Mouse (Mus musculus) kidney, postnatal 0 days (tissue): ENCODE data around the gene Gm20605. TPM values are rescaled to one million over a fixed set of nuclear protein-coding genes. Genes with fewer than 3 reads are reported as not detected.

Experiments
- ATAC-seq: fragments of 200-750 bp; cut with Nextera tagmentation; replicated peaks from 2 replicates; pipeline ENCODE4 v1.8.0; 2017; ENCODE audit warnings: low read depth, moderate number of reproducible peaks, moderate TSS enrichment, moderate library complexity; ENCODE audit not compliant: low FRiP score
- DNase-seq: peaks from one replicate; pipeline ENCODE4 v3.0.0-alpha.2; 2016; ENCODE audit warnings: low spot score
- H3K27ac ChIP-seq: fragments of 300-500 bp; sonication (generic); 2 replicates; pipeline ENCODE4 v1.5.1; 2014; ENCODE audit warnings: mild to moderate bottlenecking
- H3K27me3 ChIP-seq: fragments of 300-500 bp; sonication (generic); 2 replicates; pipeline ENCODE4 v1.6.1; 2014; ENCODE audit warnings: low read length, mixed read lengths; ENCODE audit not compliant: insufficient read depth
- H3K36me3 ChIP-seq: fragments of 300-500 bp; sonication (generic); 2 replicates; pipeline ENCODE4 v1.6.1; 2014; ENCODE audit warnings: low read length, mixed read lengths; ENCODE audit not compliant: insufficient read depth
- H3K4me1 ChIP-seq: fragments of 300-500 bp; sonication (generic); replicated peaks from 2 replicates; pipeline ENCODE4 v1.6.1; 2014; ENCODE audit warnings: antibody characterized with exemption, low read length, mixed read lengths; ENCODE audit not compliant: insufficient read depth
- H3K4me2 ChIP-seq: fragments of 300-500 bp; sonication (generic); 2 replicates; pipeline ENCODE4 v1.6.1; 2014; ENCODE audit warnings: mild to moderate bottlenecking, low read length, moderate library complexity, mixed read lengths
- H3K4me3 ChIP-seq: fragments of 300-500 bp; sonication (generic); replicated peaks from 2 replicates; pipeline ENCODE4 v1.5.1; 2014; ENCODE audit warnings: low read depth, low read length
- H3K9ac ChIP-seq: fragments of 300-500 bp; sonication (generic); 2 replicates; pipeline ENCODE4 v1.6.1; 2014; ENCODE audit warnings: low read depth, low read length
- H3K9me3 ChIP-seq: fragments of 300-500 bp; sonication (generic); replicated peaks from 2 replicates; pipeline ENCODE4 v1.6.1; 2016; ENCODE audit warnings: low read length, inconsistent platforms, mixed read lengths
- CTCF ChIP-seq: IDR thresholded peaks from 2 replicates; pipeline ENCODE4 v1.5.1; 2016; ENCODE audit warnings: antibody characterized with exemption, low read depth, mild to moderate bottlenecking, moderate library complexity
- WGBS: fragments of 180-500 bp; shearing (Covaris S2); extraction: QIAGEN DNeasy Blood & Tissue Kit; methylation state at CpG from one replicate; pipeline ENCODE4 v1.1.7; 2014; 5-methylcytosine and 5-hydroxymethylcytosine counted together
- polyA plus RNA-seq: library from polyadenylated mRNA; unstranded; fragments of >200 nt; fragmentation: Nextera tagmentation; extraction: Ambion mirVana; gene quantifications from 2 replicates; pipeline ENCODE4 v1.2.1, GENCODE M21; 2015

Gm20605 gene
- polyA plus RNA-seq, 1 experiment from 2014 or later: 5.3 TPM

DNA sequence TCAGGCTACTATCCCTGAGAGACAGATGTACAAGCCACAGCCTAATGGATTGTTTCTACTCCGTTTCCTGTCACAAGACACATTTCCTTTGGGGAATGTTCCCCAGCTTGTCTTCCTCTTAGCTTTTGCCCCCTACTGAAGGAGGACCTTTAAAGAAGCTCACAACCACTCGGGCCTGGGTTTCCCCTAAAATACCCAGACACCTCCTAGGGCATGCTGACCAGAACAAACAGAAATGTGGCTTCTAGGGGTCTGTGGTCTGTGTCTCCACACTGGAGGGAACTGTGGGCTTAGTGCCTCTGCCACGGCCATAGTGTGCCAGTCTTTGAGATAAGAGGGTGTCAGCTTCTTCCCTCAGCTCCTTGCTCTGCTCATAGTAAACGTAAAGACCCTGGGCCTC is 2.6 kb downstream of the Gm20605 start:
- Histone ChIP-seq H3K9ac (peak overlapping the region; percentile 78; the same call in 1 of the 2 replicates), H3K4me1 (peaks cover 23% of the 10 kb centered on the region; the same call in 1 of the 2 replicates), H3K36me3 (peaks cover 27% of the 10 kb centered on the region; the same call in 1 of the 2 replicates), H3K9me3 (no peaks in the 10 kb centered on the region), H3K27ac (peak overlapping the region; percentile 96), H3K4me3 (peak overlapping the region; percentile 74; the same call in 1 of the 2 replicates), H3K4me2 (peak overlapping the region; percentile 64), H3K27me3 (no peaks in the 10 kb centered on the region)
- WGBS: 53% methylated on average over 4 of the region's 4 CpGs
- DNase-seq: no peak
- no peak for TF ChIP-seq CTCF
- ATAC-seq: no peak

DNA sequence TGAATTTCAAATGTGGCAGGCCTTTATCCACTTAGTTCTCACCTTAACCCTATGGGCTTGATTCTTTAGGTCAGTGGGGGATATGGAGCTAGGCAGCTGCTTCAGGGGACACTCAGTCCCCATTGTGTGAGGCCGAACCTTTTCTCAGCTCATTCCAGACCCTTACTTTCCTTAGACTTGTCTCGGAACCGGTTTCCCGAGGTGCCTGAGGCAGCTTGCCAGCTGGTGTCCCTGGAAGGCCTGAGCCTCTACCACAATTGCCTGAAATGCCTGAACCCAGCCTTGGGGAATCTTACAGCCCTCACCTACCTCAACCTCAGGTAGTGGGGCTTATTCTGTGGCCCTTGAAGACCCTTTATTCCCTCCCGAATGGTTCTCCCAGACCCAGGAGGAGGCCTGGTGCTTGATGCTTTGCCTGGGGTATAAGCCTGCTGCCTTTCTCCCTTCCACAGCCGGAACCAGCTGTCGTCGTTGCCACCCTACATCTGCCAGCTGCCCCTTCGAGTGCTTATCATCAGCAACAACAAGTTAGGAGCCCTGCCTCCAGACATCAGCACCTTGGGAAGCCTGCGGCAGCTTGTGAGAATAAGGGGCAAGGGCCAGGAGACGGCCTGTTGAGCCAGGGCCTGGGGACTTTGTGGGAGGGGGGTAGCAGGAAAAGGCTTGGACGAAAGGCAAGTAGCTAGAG is 4.6 kb downstream of the Gm20605 start:
- H3K36me3 ChIP-seq: peaks cover 46% of the 10 kb centered on the region
- 73% methylated on average over 12 of the region's 12 CpGs for WGBS
- H3K9me3 ChIP-seq: no peaks in the 10 kb centered on the region
- DNase-seq: no peak
- H3K4me2 ChIP-seq: no peak overlapping the region
- TF ChIP-seq CTCF: no peak
- no peak overlapping the region for H3K4me3 ChIP-seq
- peaks cover 23% of the 10 kb centered on the region; the same call in 1 of the 2 replicates for H3K4me1 ChIP-seq
- no peak overlapping the region for H3K9ac ChIP-seq
- ATAC-seq: no peak
- H3K27ac ChIP-seq: 0 out of 2 replicates have a peak overlapping the region, but pooled peaks have one; percentile 19
- no peaks in the 10 kb centered on the region for H3K27me3 ChIP-seq

DNA sequence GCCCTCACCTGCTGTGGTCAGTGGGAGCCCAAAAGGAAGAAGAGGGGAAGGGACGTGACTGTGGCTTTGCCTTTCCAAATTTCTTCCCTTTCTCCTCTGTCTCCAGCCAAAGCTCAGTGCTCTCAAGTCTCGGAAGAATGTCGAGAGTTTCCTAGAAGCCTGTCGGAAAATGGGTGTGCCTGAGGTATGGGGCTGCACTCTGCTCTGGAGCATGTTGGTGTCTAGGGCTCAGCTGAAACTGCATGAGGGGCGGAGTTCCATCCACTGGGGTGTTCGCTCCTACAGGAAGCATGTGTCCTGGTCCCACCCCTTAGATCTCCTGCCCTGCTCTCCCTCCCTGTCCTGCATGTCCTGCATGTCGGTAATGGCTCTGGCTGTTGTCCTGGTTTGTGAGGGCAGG is 10.5 kb downstream of the Gm20605 start:
- H3K9me3 ChIP-seq: no peaks in the 10 kb centered on the region
- DNase-seq (no peak), ATAC-seq (no peak)
- H3K27me3 ChIP-seq: no peaks in the 10 kb centered on the region
- 85% methylated on average over 7 of the region's 7 CpGs for WGBS
- no peak overlapping the region for H3K4me3 ChIP-seq
- no peak overlapping the region for H3K27ac ChIP-seq
- no peak for TF ChIP-seq CTCF
- H3K36me3 ChIP-seq: peaks cover 68% of the 10 kb centered on the region
- H3K4me1 ChIP-seq: no peaks in the 10 kb centered on the region
- no peak overlapping the region for H3K9ac ChIP-seq
- H3K4me2 ChIP-seq: no peak overlapping the region

DNA sequence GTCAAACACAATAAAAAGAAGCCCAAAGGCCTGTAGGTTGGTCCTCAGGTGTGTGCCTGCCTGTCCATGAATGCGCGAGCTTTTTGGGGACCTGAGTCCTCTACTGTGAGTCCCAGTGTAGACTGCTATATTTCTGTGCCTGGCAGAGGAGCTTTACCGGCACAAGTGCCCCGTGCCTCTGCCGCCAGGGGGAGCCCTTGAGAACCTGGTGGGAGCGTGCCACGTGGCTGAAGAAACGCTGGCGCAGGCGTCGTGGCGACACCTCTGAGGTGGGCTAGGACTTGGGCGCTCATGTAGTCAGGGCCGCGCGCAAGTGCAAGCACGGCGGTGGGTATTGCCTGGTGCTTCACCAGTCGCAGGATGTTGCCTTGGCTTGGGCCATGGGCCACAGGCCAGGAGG is 12.1 kb downstream of the Gm20605 start, which contains the start of gene Sap25:
Sap25 (plus strand) TSS at position 281 of the 400 bp plus-strand sequence.
- DNase-seq: no peak
- Histone ChIP-seq H3K4me1 (peaks cover 10% of the 10 kb centered on the region; the same call in 1 of the 2 replicates), H3K27me3 (no peaks in the 10 kb centered on the region), H3K27ac (no peak within 1 kb of the TSS), H3K9ac (no peak within 1 kb of the TSS), H3K9me3 (no peaks in the 10 kb centered on the region), H3K4me3 (no peak within 1 kb of the TSS), H3K36me3 (peaks cover 58% of the 10 kb centered on the region), H3K4me2 (no peak within 1 kb of the TSS)
- peak; percentile 53; the same call in 1 of the 2 replicates for TF ChIP-seq CTCF
- no peak for ATAC-seq
- WGBS: 89% methylated on average over 19 of the region's 19 CpGs

DNA sequence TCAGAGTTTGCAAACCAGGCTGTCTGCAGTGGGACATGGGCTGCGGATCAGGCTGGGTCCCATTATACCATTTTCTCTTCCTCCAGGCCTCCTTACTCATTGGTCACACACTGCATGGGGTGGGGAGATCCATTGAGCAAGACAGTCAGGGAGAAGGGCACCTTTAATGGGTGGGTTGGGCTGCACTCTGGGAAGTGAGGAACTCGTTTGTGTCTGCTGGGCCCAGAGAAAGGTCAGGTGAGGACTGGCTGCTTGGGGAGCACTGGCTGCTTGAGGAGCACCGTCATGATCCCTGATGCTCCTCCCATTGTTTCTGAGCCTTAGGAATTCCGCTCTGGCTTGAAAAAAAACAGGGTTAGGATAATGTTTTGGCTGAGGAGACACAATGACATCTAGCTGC is 13.9 kb downstream of the Gm20605 start:
- no peak for ATAC-seq
- no peaks in the 10 kb centered on the region for H3K9me3 ChIP-seq
- H3K9ac ChIP-seq: no peak overlapping the region
- H3K4me2 ChIP-seq: no peak overlapping the region
- WGBS: 39% methylated on average over 4 of the region's 4 CpGs
- no peak for DNase-seq
- H3K4me3 ChIP-seq: no peak overlapping the region
- no peak for TF ChIP-seq CTCF
- H3K4me1 ChIP-seq: peaks cover 12% of the 10 kb centered on the region; the same call in 1 of the 2 replicates
- H3K36me3 ChIP-seq: peaks cover 40% of the 10 kb centered on the region
- H3K27ac ChIP-seq: no peak overlapping the region
- no peaks in the 10 kb centered on the region for H3K27me3 ChIP-seq

DNA sequence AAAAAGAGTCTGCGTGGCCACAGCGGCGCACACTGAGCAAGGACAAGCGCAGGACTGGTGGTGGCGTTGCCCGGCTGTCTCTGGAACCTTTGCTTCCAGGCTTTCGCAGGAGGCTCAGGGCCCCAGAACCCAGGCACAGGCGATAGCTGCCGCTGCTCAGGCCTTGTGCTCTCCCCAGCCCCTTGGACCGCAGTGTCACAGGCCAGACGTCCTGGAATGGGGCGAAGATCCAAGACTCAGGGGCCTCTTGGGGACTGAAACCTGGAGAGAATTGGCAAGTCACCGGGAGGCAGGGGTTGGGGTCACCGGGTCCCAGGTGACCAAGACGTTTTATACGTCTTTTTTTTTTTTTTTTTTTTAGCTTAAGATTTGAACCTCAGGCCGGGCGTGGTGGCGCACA is 15.5 kb downstream of the Gm20605 start:
- no peak overlapping the region for H3K27ac ChIP-seq
- H3K9me3 ChIP-seq: no peaks in the 10 kb centered on the region
- peaks cover 26% of the 10 kb centered on the region; the same call in 1 of the 2 replicates for H3K4me1 ChIP-seq
- H3K4me2 ChIP-seq: 0 out of 2 replicates have a peak overlapping the region, but pooled peaks have one; percentile 59
- no peak overlapping the region for H3K4me3 ChIP-seq
- no peak for DNase-seq
- no peak for ATAC-seq
- no peak for TF ChIP-seq CTCF
- 48% methylated on average over 19 of the region's 19 CpGs for WGBS
- no peak overlapping the region for H3K9ac ChIP-seq
- H3K27me3 ChIP-seq: no peaks in the 10 kb centered on the region
- peaks cover 24% of the 10 kb centered on the region for H3K36me3 ChIP-seq
